Mouse (Mus musculus) liver, embryonic 14.5 days (tissue): ENCODE results near the gene G430095P16Rik.
A peak's percentile ranks its signal among the peaks of the same experiment; 100 is the strongest.

ENCODE experiments used
- CTCF ChIP-seq: IDR thresholded peaks from 2 replicates; pipeline ENCODE4 v1.5.1; 2016; ENCODE audit warnings: antibody characterized with exemption, low read depth, control low read depth
- EP300 ChIP-seq: IDR thresholded peaks from 2 replicates; pipeline ENCODE4 v1.6.1; 2016; ENCODE audit warnings: antibody characterized with exemption, low read depth

DNA sequence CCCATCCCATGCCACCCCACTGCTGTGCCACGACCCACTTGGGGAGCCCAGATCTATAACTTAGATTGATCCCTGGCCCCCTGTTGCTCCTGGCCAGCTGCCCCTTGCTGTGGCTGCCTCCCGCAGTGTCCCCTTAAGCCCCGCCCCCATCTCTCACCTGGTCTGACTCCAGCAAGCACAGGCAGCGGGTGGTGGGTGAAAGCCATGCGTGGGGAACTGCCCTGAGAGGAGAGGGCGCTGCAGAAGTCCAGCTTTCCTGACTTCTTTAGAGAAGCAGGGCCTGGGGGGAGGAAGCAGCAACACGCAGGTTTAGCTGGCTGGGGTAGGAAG lies 729 bp downstream of the G430095P16Rik start:
- 0 out of 2 replicates have a peak, but pooled peaks have one; percentile 1 for TF ChIP-seq CTCF
- no peak for TF ChIP-seq EP300
